Mouse (Mus musculus) liver, postnatal 0 days (tissue): Measurements from ENCODE around the gene Zfhx3. TPM values are rescaled to one million over a fixed set of nuclear protein-coding genes. Genes with fewer than 3 reads are reported as not detected.

ENCODE experiments used
- ATAC-seq: fragments of 200-750 bp; cut with Nextera tagmentation; 2 replicates; pipeline ENCODE4 v1.8.0; 2017; ENCODE audit warnings: mild to moderate bottlenecking, moderate library complexity
- DNase-seq: peaks from one replicate; pipeline ENCODE4 v3.0.0-alpha.2; 2016
- H3K27ac ChIP-seq: fragments of 300-500 bp; sonication (generic); 2 replicates; pipeline ENCODE4 v1.5.1; 2014; ENCODE audit warnings: antibody characterized with exemption, moderate library complexity, mild to moderate bottlenecking, low read depth
- H3K27me3 ChIP-seq: fragments of 300-500 bp; sonication (generic); 2 replicates; pipeline ENCODE4 v1.6.1; 2014; ENCODE audit warnings: low read length, control low read depth, mixed read lengths; ENCODE audit not compliant: insufficient read depth
- H3K36me3 ChIP-seq: fragments of 300-500 bp; sonication (generic); replicated peaks from 2 replicates; pipeline ENCODE4 v1.6.1; 2014; ENCODE audit warnings: mild to moderate bottlenecking, control low read depth, low read length, moderate library complexity, mixed read lengths; ENCODE audit not compliant: insufficient read depth
- H3K4me1 ChIP-seq: fragments of 300-500 bp; sonication (generic); 2 replicates; pipeline ENCODE4 v1.6.1; 2014; ENCODE audit warnings: antibody characterized with exemption, mild to moderate bottlenecking, control low read depth; ENCODE audit not compliant: insufficient read depth
- H3K4me2 ChIP-seq: fragments of 300-500 bp; sonication (generic); 2 replicates; pipeline ENCODE4 v1.6.1; 2014; ENCODE audit warnings: low read depth, mild to moderate bottlenecking, low read length, moderate library complexity, mixed read lengths
- H3K4me3 ChIP-seq: fragments of 300-500 bp; sonication (generic); 2 replicates; pipeline ENCODE4 v1.5.1; 2014; ENCODE audit warnings: low read depth, low read length
- H3K9ac ChIP-seq: fragments of 300-500 bp; sonication (generic); replicated peaks from 2 replicates; pipeline ENCODE4 v1.6.1; 2014; ENCODE audit warnings: mild to moderate bottlenecking, moderate library complexity
- H3K9me3 ChIP-seq: fragments of 300-500 bp; sonication (generic); 2 replicates; pipeline ENCODE4 v1.6.1; 2016; ENCODE audit warnings: mild to moderate bottlenecking, control low read depth, low read length, mixed read lengths
- CTCF ChIP-seq: sonication (generic); IDR thresholded peaks from 2 replicates; pipeline ENCODE4 v1.5.1; 2016; ENCODE audit warnings: antibody characterized with exemption, low read depth
- EP300 ChIP-seq: IDR thresholded peaks from 2 replicates; pipeline ENCODE4 v1.6.1; 2016; ENCODE audit warnings: antibody characterized with exemption, low read depth, mild to moderate bottlenecking
- WGBS: fragments of 180-500 bp; shearing (Covaris S2); extraction: QIAGEN DNeasy Blood & Tissue Kit; methylation state at CpG from one replicate; pipeline ENCODE4 v1.1.7; 2014; ENCODE audit not compliant: insufficient replicate concordance; 5-methylcytosine and 5-hydroxymethylcytosine counted together
- polyA plus RNA-seq: library from polyadenylated mRNA; unstranded; fragments of >200 nt; fragmentation: Nextera tagmentation; extraction: Ambion mirVana; gene quantifications from 2 replicates; pipeline ENCODE4 v1.2.1, GENCODE M21; 2015

Zfhx3 gene
- polyA plus RNA-seq, 1 experiment from 2014 or later: 1.2 TPM

DNA sequence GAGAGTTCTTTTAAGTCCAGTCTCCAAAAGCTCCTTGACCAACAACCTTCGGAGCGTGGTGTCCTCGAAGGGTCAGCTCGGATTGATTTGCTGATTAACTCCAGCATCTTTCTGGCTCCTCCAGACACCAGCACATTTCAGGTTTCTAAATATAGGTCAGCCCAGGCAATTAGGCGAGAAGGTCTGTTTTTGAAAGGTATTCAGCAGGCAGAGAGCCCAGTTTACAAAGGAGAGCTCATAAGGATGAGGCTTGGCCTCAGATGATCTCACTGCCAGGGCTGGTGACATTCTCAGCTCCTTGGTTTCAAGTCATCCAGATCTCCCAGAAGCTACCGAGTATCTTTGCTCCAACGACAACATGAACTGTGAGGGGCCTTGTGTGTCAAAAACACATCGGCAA is 535.7 kb downstream of the Zfhx3 start:
- ATAC-seq (no peak), DNase-seq (no peak)
- H3K4me2 ChIP-seq: no peak overlapping the region
- no peaks in the 10 kb centered on the region for H3K27me3 ChIP-seq
- no peak overlapping the region for H3K9ac ChIP-seq
- no peaks in the 10 kb centered on the region for H3K9me3 ChIP-seq
- H3K4me3 ChIP-seq: no peak overlapping the region
- no peaks in the 10 kb centered on the region for H3K4me1 ChIP-seq
- H3K27ac ChIP-seq: no peak overlapping the region
- TF ChIP-seq CTCF (no peak), EP300 (no peak)
- H3K36me3 ChIP-seq: no peaks in the 10 kb centered on the region
- 76% methylated on average over 8 of the region's 8 CpGs for whole genome bisulfite sequencing

- no peak overlapping the region for H3K27ac ChIP-seq
- no peak overlapping the region for H3K4me2 ChIP-seq
- TF ChIP-seq EP300 (no peak), CTCF (no peak)
- no peak overlapping the region for H3K9ac ChIP-seq
- H3K4me1 ChIP-seq: no peaks in the 10 kb centered on the region
- no peaks in the 10 kb centered on the region for H3K9me3 ChIP-seq
- no peak overlapping the region for H3K4me3 ChIP-seq
- H3K27me3 ChIP-seq: no peaks in the 10 kb centered on the region
- ATAC-seq: no peak
- 71% methylated on average over 12 of the region's 12 CpGs for WGBS
- no peak for DNase-seq
- no peaks in the 10 kb centered on the region for H3K36me3 ChIP-seq
Measured at GRCm38 (mm10) chr8:108480141-108480540, 537.7 kb downstream of the Zfhx3 start.

- no peak overlapping the region for H3K4me3 ChIP-seq
- no peak overlapping the region for H3K4me2 ChIP-seq
- no peaks in the 10 kb centered on the region for H3K36me3 ChIP-seq
- no peak overlapping the region for H3K27ac ChIP-seq
- no peaks in the 10 kb centered on the region for H3K9me3 ChIP-seq
- no peaks in the 10 kb centered on the region for H3K27me3 ChIP-seq
- no peak overlapping the region for H3K9ac ChIP-seq
- DNase-seq (no peak), ATAC-seq (no peak)
- WGBS: 57% methylated on average over 11 of the region's 11 CpGs
- TF ChIP-seq CTCF (no peak), EP300 (no peak)
- H3K4me1 ChIP-seq: no peaks in the 10 kb centered on the region
Measured at GRCm38 (mm10) chr8:108481167-108481815, 538.8 kb downstream of the Zfhx3 start.

- DNase-seq (no peak), ATAC-seq (no peak)
- no peak overlapping the region for H3K27ac ChIP-seq
- H3K4me1 ChIP-seq: no peaks in the 10 kb centered on the region
- H3K27me3 ChIP-seq: no peaks in the 10 kb centered on the region
- WGBS: 71% methylated on average over 12 of the region's 12 CpGs
- H3K4me2 ChIP-seq: no peak overlapping the region
- no peak overlapping the region for H3K9ac ChIP-seq
- TF ChIP-seq EP300 (no peak), CTCF (no peak)
- H3K9me3 ChIP-seq: no peaks in the 10 kb centered on the region
- H3K4me3 ChIP-seq: no peak overlapping the region
- H3K36me3 ChIP-seq: no peaks in the 10 kb centered on the region
Measured at GRCm38 (mm10) chr8:108496101-108496500, 553.7 kb downstream of the Zfhx3 start.

- H3K27ac ChIP-seq: no peak overlapping the region
- WGBS: 60% methylated on average over 3 of the region's 3 CpGs
- ATAC-seq (no peak), DNase-seq (no peak)
- H3K9ac ChIP-seq: no peak overlapping the region
- no peaks in the 10 kb centered on the region for H3K9me3 ChIP-seq
- H3K27me3 ChIP-seq: no peaks in the 10 kb centered on the region
- no peak overlapping the region for H3K4me2 ChIP-seq
- no peak overlapping the region for H3K4me3 ChIP-seq
- no peaks in the 10 kb centered on the region for H3K36me3 ChIP-seq
- no peak for TF ChIP-seq EP300
- TF ChIP-seq CTCF: no peak
- no peaks in the 10 kb centered on the region for H3K4me1 ChIP-seq
Measured at GRCm38 (mm10) chr8:108506779-108507178, 564.3 kb downstream of the Zfhx3 start.

- Histone ChIP-seq H3K4me1 (no peaks in the 10 kb centered on the region), H3K4me2 (no peak overlapping the region), H3K36me3 (no peaks in the 10 kb centered on the region), H3K27me3 (no peaks in the 10 kb centered on the region), H3K9me3 (no peaks in the 10 kb centered on the region), H3K27ac (no peak overlapping the region), H3K9ac (no peak overlapping the region), H3K4me3 (no peak overlapping the region)
- WGBS: 83% methylated on average over 3 of the region's 3 CpGs
- no peak for ATAC-seq
- no peak for DNase-seq
- no peak for TF ChIP-seq CTCF
- TF ChIP-seq EP300: no peak
Measured at GRCm38 (mm10) chr8:108507769-108508168, 565.3 kb downstream of the Zfhx3 start.
